Mouse (Mus musculus): ENCODE results near the gene Fzd9.
A peak's percentile ranks its signal among the peaks of the same experiment; 100 is the strongest.

Fzd9 gene

GRCm38 (mm10) chr5:135251079-135251454 lies at the start of gene Fzd9:
Fzd9 (minus strand) TSS chr5:135251230.
- peak; percentile 49 for DNase-seq

- no peak for DNase-seq
Observed at GRCm38 (mm10) chr5:135292001-135292400, 41.0 kb upstream of the Fzd9 start.

- no peak for DNase-seq
Observed at GRCm38 (mm10) chr5:135291193-135291592, 40.2 kb upstream of the Fzd9 start.

- DNase-seq: no peak
Observed at GRCm38 (mm10) chr5:135290703-135291102, 39.7 kb upstream of the Fzd9 start.

- no peak for DNase-seq
Observed at GRCm38 (mm10) chr5:135286926-135287325, 35.9 kb upstream of the Fzd9 start.

- peak; percentile 47 for DNase-seq
Observed at GRCm38 (mm10) chr5:135286185-135286584, 35.2 kb upstream of the Fzd9 start.

- no peak for DNase-seq
Observed at GRCm38 (mm10) chr5:135285211-135285610, 34.2 kb upstream of the Fzd9 start.

- no peak for DNase-seq
Observed at GRCm38 (mm10) chr5:135280226-135280625, 29.2 kb upstream of the Fzd9 start.

- DNase-seq: no peak
Observed at GRCm38 (mm10) chr5:135276597-135276996, 25.6 kb upstream of the Fzd9 start.

GRCm38 (mm10) chr5:135274663-135275396 lies 23.8 kb upstream of the Fzd9 start:
- DNase-seq: peak; percentile 18

GRCm38 (mm10) chr5:135271563-135272165 lies 20.6 kb upstream of the Fzd9 start:
- DNase-seq: peak; percentile 41

- DNase-seq: no peak
Observed at GRCm38 (mm10) chr5:135270361-135270760, 19.3 kb upstream of the Fzd9 start.

- no peak for DNase-seq
Observed at GRCm38 (mm10) chr5:135269451-135269850, 18.4 kb upstream of the Fzd9 start.

GRCm38 (mm10) chr5:135264548-135264947 lies 13.5 kb upstream of the Fzd9 start:
- no peak for DNase-seq

- DNase-seq: no peak
Observed at GRCm38 (mm10) chr5:135263866-135264503, 13.0 kb upstream of the Fzd9 start.

GRCm38 (mm10) chr5:135258280-135259150 lies 7.5 kb upstream of the Fzd9 start:
- DNase-seq: no peak

GRCm38 (mm10) chr5:135257559-135257958 lies 6.5 kb upstream of the Fzd9 start:
- DNase-seq: no peak

- no peak for DNase-seq
Observed at GRCm38 (mm10) chr5:135256166-135256565, 5.1 kb upstream of the Fzd9 start.

- no peak for DNase-seq
Observed at GRCm38 (mm10) chr5:135253741-135254401, 2.8 kb upstream of the Fzd9 start.

- no peak for DNase-seq
Observed at GRCm38 (mm10) chr5:135250186-135251078, 598 bp downstream of the Fzd9 start.

- no peak for DNase-seq
Observed at GRCm38 (mm10) chr5:135248956-135249676, 1.9 kb downstream of the Fzd9 start.
